Mouse (Mus musculus): ENCODE measurements around the gene Gm813. TPM values are rescaled to one million over a fixed set of nuclear protein-coding genes. Genes with fewer than 3 reads are reported as not detected.

The Gm813 gene
- polyA plus RNA-seq, 1 experiment = not detected

DNA sequence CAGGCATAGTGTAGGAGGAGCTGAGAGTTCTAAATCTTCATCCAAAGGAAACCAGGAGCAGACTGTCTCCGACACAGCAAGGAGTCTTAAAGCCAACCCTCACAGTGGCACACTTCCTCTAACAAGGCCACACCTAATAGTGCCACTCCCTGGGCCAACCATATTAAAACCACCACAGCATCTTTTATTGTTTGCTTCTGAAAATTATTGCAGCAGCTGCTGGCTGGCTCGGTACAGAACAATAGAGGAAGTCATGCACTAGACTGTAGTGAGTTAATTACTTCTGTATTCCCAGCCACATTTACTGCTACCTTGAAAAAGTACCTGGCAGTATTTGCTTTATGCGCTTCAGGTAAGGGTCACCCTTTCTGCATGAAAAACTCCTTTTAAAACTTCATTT, 3.8 kb downstream of the Gm813 start:
- H3K36me3 ChIP-seq (ENCODE audit: control insufficient read depth, insufficient read depth, low read length) = no peaks in the 10 kb centered on the region
- WGBS = 37% methylated on average over 3 of the region's 3 CpGs
- no peak overlapping the region for H3K27ac ChIP-seq (ENCODE audit: insufficient read depth, low read depth, low read length)
- H3K4me3 ChIP-seq (ENCODE audit: low read depth, low read length) = no peak overlapping the region
- no peak for TF ChIP-seq CTCF (IDR thresholded peaks at IDR 0.05; ENCODE audit: extremely low read depth, insufficient read length, insufficient replicate concordance, low read depth, low read length)
- H3K27me3 ChIP-seq (ENCODE audit: control insufficient read depth, insufficient read depth, low read length) = no peaks in the 10 kb centered on the region
- H3K4me1 ChIP-seq (ENCODE audit: control insufficient read depth, insufficient read depth, insufficient read length, low read length) = no peaks in the 10 kb centered on the region

DNA sequence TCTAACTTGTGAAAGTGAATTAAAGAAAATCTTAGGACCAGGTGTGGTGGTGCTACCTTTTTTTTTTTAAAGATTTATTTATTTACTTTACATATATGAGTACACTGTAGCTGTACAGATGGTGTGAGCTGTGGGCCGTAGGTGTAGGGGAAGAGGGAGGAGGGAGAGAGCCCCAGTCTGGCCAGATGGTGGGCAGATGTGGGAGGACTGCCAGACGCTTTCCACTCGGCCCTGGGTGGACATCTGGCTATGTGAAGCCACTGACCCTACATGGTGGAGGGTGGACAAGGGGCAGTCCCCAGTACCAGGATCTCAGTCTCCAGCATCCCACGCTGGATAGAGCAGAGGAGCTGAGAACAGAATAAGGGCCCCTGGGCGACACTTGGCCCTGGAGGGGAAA, 9.7 kb downstream of the Gm813 start:
- Histone ChIP-seq H3K4me3 (ENCODE audit: low read depth, low read length) (no peak overlapping the region), H3K4me1 (ENCODE audit: control insufficient read depth, insufficient read depth, insufficient read length, low read length) (no peaks in the 10 kb centered on the region), H3K27me3 (ENCODE audit: control insufficient read depth, insufficient read depth, low read length) (no peaks in the 10 kb centered on the region), H3K27ac (ENCODE audit: insufficient read depth, low read depth, low read length) (no peak overlapping the region), H3K36me3 (ENCODE audit: control insufficient read depth, insufficient read depth, low read length) (no peaks in the 10 kb centered on the region)
- TF ChIP-seq CTCF (IDR thresholded peaks at IDR 0.05; ENCODE audit: extremely low read depth, insufficient read length, insufficient replicate concordance, low read depth, low read length) (no peak), POLR2A (IDR thresholded peaks at IDR 0.05; ENCODE audit: low read depth, low read length) (no peak)
- 73% methylated on average over 5 of the region's 5 CpGs for WGBS

DNA sequence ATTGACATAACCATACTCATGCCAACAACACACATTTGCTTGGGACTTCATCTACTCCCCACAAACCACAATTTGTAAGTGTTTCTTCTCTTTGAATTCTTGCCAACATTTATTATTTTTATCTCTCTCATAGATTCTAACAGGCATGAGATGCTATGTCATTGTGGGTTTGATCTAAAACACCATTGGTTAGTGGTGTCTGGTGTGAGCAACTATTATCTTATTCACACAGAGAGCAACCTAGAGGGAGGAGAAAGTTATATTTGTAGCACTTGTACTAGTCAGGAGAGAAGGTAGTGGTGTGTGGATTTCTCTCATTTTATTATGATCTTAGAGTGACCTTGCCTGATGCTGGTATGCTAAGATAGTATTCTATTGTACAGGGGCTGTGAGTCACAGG, 12.1 kb downstream of the Gm813 start:
- Histone ChIP-seq H3K27me3 (ENCODE audit: control insufficient read depth, insufficient read depth, low read length) (no peaks in the 10 kb centered on the region), H3K4me1 (ENCODE audit: control insufficient read depth, insufficient read depth, insufficient read length, low read length) (no peaks in the 10 kb centered on the region), H3K36me3 (ENCODE audit: control insufficient read depth, insufficient read depth, low read length) (no peaks in the 10 kb centered on the region), H3K4me3 (ENCODE audit: low read depth, low read length) (no peak overlapping the region), H3K27ac (ENCODE audit: insufficient read depth, low read depth, low read length) (no peak overlapping the region)
- TF ChIP-seq CTCF (IDR thresholded peaks at IDR 0.05; ENCODE audit: extremely low read depth, insufficient read length, insufficient replicate concordance, low read depth, low read length) = no peak
- TF ChIP-seq POLR2A (IDR thresholded peaks at IDR 0.05; ENCODE audit: low read depth, low read length) = no peak

DNA sequence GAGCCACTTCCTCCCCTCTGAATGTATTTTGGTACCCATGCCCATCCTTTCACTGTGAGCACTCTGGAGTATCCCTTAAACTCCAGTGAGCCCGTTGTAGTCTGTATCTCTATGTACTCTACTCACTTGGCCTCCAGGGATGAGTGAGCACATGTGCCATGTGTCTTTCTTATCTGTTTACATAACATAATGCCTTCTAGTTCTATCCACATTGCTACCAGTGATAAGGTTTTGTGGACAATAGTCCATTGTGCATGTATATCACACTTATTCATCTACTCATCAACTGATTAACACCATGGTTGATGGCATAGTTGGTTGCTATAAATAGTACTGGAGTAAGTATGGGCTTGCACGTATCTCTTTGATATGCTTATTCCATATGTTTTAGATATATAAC, 12.9 kb downstream of the Gm813 start:
- H3K36me3 ChIP-seq (ENCODE audit: control insufficient read depth, insufficient read depth, low read length) = no peaks in the 10 kb centered on the region
- H3K27me3 ChIP-seq (ENCODE audit: control insufficient read depth, insufficient read depth, low read length) = no peaks in the 10 kb centered on the region
- TF ChIP-seq POLR2A (IDR thresholded peaks at IDR 0.05; ENCODE audit: low read depth, low read length) = no peak
- TF ChIP-seq CTCF (IDR thresholded peaks at IDR 0.05; ENCODE audit: extremely low read depth, insufficient read length, insufficient replicate concordance, low read depth, low read length) = no peak
- H3K27ac ChIP-seq (ENCODE audit: insufficient read depth, low read depth, low read length) = no peak overlapping the region
- no peaks in the 10 kb centered on the region for H3K4me1 ChIP-seq (ENCODE audit: control insufficient read depth, insufficient read depth, insufficient read length, low read length)
- H3K4me3 ChIP-seq (ENCODE audit: low read depth, low read length) = no peak overlapping the region
- WGBS = 66% methylated on average over 2 of the region's 2 CpGs

DNA sequence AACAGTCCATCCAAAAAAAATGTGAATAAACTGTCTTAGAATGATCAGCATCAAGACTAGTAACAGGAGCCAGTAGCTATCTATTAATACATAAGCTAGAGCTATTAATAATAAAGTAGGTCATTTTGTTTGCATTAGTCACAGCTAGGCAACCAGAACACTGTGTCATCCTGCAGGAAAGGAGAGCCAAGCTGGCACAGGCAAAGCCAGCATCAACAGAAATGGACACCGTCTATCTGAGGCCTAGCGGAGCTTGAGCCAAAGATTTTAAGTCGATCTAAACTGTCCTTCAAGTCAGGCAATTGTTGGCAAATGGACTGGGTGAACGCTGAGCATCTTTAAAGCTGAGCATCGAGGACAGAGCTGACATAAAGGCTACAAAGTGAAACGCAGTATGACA, 15.9 kb downstream of the Gm813 start:
- Histone ChIP-seq H3K36me3 (ENCODE audit: control insufficient read depth, insufficient read depth, low read length) (no peaks in the 10 kb centered on the region), H3K27ac (ENCODE audit: insufficient read depth, low read depth, low read length) (no peak overlapping the region), H3K4me1 (ENCODE audit: control insufficient read depth, insufficient read depth, insufficient read length, low read length) (no peaks in the 10 kb centered on the region), H3K4me3 (ENCODE audit: low read depth, low read length) (no peak overlapping the region), H3K27me3 (ENCODE audit: control insufficient read depth, insufficient read depth, low read length) (no peaks in the 10 kb centered on the region)
- TF ChIP-seq CTCF (IDR thresholded peaks at IDR 0.05; ENCODE audit: extremely low read depth, insufficient read length, insufficient replicate concordance, low read depth, low read length) (no peak), POLR2A (IDR thresholded peaks at IDR 0.05; ENCODE audit: low read depth, low read length) (no peak)
- 85% methylated on average over 6 of the region's 6 CpGs for WGBS

DNA sequence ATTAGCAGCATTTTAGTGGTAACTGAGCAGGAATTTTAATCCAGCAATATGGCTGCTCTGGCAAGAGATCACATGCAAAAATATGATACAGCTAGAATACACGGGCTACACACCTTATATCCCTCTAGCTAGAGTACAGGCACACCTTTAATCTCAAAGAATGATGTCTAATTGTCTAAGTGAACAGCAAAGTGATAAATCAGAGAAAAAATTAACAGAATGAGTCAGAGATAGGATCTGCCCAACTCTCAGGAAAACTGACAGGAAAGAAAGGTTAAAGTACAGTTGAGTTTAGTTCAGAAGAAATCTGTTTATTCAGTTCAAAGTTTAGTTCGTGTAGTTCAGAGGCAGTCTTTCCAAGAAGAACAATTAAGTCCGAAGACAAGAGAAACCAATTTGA, 25.5 kb downstream of the Gm813 start:
- no peak overlapping the region for H3K27ac ChIP-seq (ENCODE audit: insufficient read depth, low read depth, low read length)

DNA sequence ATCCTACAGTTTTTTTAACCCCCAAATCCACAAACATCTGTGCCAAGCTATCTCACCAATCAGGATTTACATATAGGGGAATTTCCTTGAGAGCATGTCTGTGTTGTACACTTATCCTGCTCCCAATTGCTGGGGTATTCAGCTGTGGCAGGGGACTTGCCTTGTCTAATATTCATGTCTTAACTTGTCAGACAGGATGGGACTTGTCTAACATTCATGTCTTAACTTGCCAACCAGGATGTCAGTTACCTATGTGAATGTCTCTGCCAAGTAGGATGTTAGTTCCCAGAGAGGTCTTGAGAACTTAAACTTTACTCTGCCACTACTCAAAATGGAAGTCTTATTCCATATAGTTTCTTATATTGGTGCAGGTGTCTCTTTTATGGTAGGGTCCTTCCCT, 27.3 kb downstream of the Gm813 start:
- Histone ChIP-seq H3K27me3 (ENCODE audit: control insufficient read depth, insufficient read depth, low read length) (no peaks in the 10 kb centered on the region), H3K27ac (ENCODE audit: insufficient read depth, low read depth, low read length) (no peak overlapping the region), H3K36me3 (ENCODE audit: control insufficient read depth, insufficient read depth, low read length) (no peaks in the 10 kb centered on the region), H3K4me3 (ENCODE audit: low read depth, low read length) (no peak overlapping the region), H3K4me1 (ENCODE audit: control insufficient read depth, insufficient read depth, insufficient read length, low read length) (no peaks in the 10 kb centered on the region)
- no peak for TF ChIP-seq CTCF (IDR thresholded peaks at IDR 0.05; ENCODE audit: extremely low read depth, insufficient read length, insufficient replicate concordance, low read depth, low read length)

More for the DNA sequence above, 25.5 kb downstream of the Gm813 start:
- no peak overlapping the region for H3K4me3 ChIP-seq (ENCODE audit: low read depth, low read length)
- no peaks in the 10 kb centered on the region for H3K36me3 ChIP-seq (ENCODE audit: control insufficient read depth, insufficient read depth, low read length)
- TF ChIP-seq POLR2A (IDR thresholded peaks at IDR 0.05; ENCODE audit: low read depth, low read length) = no peak
- TF ChIP-seq CTCF (IDR thresholded peaks at IDR 0.05; ENCODE audit: extremely low read depth, insufficient read length, insufficient replicate concordance, low read depth, low read length) = no peak
- no peaks in the 10 kb centered on the region for H3K27me3 ChIP-seq (ENCODE audit: control insufficient read depth, insufficient read depth, low read length)
- H3K4me1 ChIP-seq (ENCODE audit: control insufficient read depth, insufficient read depth, insufficient read length, low read length) = no peaks in the 10 kb centered on the region
- 38% methylated on average over 3 of the region's 3 CpGs for WGBS

Measured in small intestine, adult 2 months (tissue).